Mouse (Mus musculus): ENCODE measurements around the gene Nedd9.

DNA sequence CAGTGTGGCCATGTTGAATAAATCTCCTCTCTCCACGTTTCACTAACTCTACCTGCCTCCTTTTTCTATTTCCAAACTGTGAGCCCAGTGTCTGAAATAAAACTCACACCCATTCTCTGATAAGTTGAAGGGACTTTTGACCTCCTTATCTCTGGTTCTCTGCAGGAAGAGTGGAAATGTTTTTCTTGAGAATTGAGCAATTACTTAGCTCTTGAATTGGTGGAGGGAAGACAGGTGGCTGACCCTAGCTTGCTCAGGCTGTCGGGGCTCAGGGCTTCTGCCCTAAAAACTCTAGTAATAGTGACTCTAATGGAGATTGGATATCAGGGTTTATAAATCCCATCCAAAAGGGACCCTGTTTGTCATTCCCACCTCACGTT lies 143.3 kb downstream of the Nedd9 start:
- TF ChIP-seq CTCF (IDR thresholded peaks at IDR 0.05; ENCODE audit: borderline replicate concordance, control insufficient read depth, extremely low read depth, insufficient read depth, low read length, poor library complexity): no peak
- no peak for TF ChIP-seq POLR2A (IDR thresholded peaks at IDR 0.05; ENCODE audit: control insufficient read depth, extremely low read depth, insufficient read depth, low read length, poor library complexity)

Data from thymus, adult 2 months (tissue).